Mouse (Mus musculus): ENCODE data around the gene Frmd4a. TPM values are rescaled to one million over a fixed set of nuclear protein-coding genes. Genes with fewer than 3 reads are reported as not detected.

The Frmd4a gene
- polyA plus RNA-seq, 1 experiment from 2014 or later, result 48.1 TPM

- no peak overlapping the region for H3K9ac ChIP-seq (ENCODE audit: low read depth, low read length)
- WGBS, result 89% methylated on average over 3 of the region's 3 CpGs
- no peaks in the 10 kb centered on the region for H3K4me1 ChIP-seq (ENCODE audit: control insufficient read depth, insufficient read depth, low read depth, low read length)
- no peak overlapping the region for H3K4me2 ChIP-seq (ENCODE audit: low read length)
- ATAC-seq, result no peak
- peaks cover 36% of the 10 kb centered on the region for H3K36me3 ChIP-seq (ENCODE audit: control insufficient read depth, insufficient read depth, low read length)
- H3K4me3 ChIP-seq (ENCODE audit: low read length), result no peak overlapping the region
- H3K27me3 ChIP-seq (replicated peaks; ENCODE audit: control insufficient read depth, insufficient read depth, low read length), result no peaks in the 10 kb centered on the region
- H3K27ac ChIP-seq (ENCODE audit: low read depth, low read length), result no peak overlapping the region
- H3K9me3 ChIP-seq (ENCODE audit: control insufficient read depth, low read length), result no peaks in the 10 kb centered on the region
Measured at GRCm38 (mm10) chr2:4638189-4638588, 620.7 kb downstream of the Frmd4a start.

- Histone ChIP-seq H3K9me3 (ENCODE audit: control insufficient read depth, low read length) (no peaks in the 10 kb centered on the region), H3K27me3 (replicated peaks; ENCODE audit: control insufficient read depth, insufficient read depth, low read length) (no peaks in the 10 kb centered on the region), H3K9ac (ENCODE audit: low read depth, low read length) (no peak overlapping the region), H3K4me2 (ENCODE audit: low read length) (no peak overlapping the region), H3K4me3 (ENCODE audit: low read length) (no peak overlapping the region), H3K36me3 (ENCODE audit: control insufficient read depth, insufficient read depth, low read length) (peaks cover 37% of the 10 kb centered on the region), H3K27ac (ENCODE audit: low read depth, low read length) (no peak overlapping the region), H3K4me1 (ENCODE audit: control insufficient read depth, insufficient read depth, low read depth, low read length) (peaks cover 3% of the 10 kb centered on the region)
- no peak for ATAC-seq
- WGBS, result 84% methylated on average over 4 of the region's 4 CpGs
Measured at GRCm38 (mm10) chr2:4645066-4645465, 627.5 kb downstream of the Frmd4a start.

GRCm38 (mm10) chr2:4648094-4648493, 630.6 kb downstream of the Frmd4a start:
- ATAC-seq, result no peak
- H3K36me3 ChIP-seq (ENCODE audit: control insufficient read depth, insufficient read depth, low read length), result peaks cover 25% of the 10 kb centered on the region
- no peak overlapping the region for H3K27ac ChIP-seq (ENCODE audit: low read depth, low read length)
- H3K9me3 ChIP-seq (ENCODE audit: control insufficient read depth, low read length), result no peaks in the 10 kb centered on the region
- peaks cover 14% of the 10 kb centered on the region for H3K4me1 ChIP-seq (ENCODE audit: control insufficient read depth, insufficient read depth, low read depth, low read length)
- H3K9ac ChIP-seq (ENCODE audit: low read depth, low read length), result no peak overlapping the region
- H3K27me3 ChIP-seq (replicated peaks; ENCODE audit: control insufficient read depth, insufficient read depth, low read length), result no peaks in the 10 kb centered on the region
- no peak overlapping the region for H3K4me2 ChIP-seq (ENCODE audit: low read length)
- no peak overlapping the region for H3K4me3 ChIP-seq (ENCODE audit: low read length)
- 69% methylated on average over 4 of the region's 4 CpGs for WGBS

- WGBS, result 95% methylated on average over 2 of the region's 2 CpGs
- Histone ChIP-seq H3K36me3 (ENCODE audit: control insufficient read depth, insufficient read depth, low read length) (peaks cover 18% of the 10 kb centered on the region), H3K27ac (ENCODE audit: low read depth, low read length) (no peak overlapping the region), H3K4me2 (ENCODE audit: low read length) (no peak overlapping the region), H3K4me3 (ENCODE audit: low read length) (no peak overlapping the region), H3K4me1 (ENCODE audit: control insufficient read depth, insufficient read depth, low read depth, low read length) (peaks cover 14% of the 10 kb centered on the region), H3K9ac (ENCODE audit: low read depth, low read length) (no peak overlapping the region), H3K27me3 (replicated peaks; ENCODE audit: control insufficient read depth, insufficient read depth, low read length) (no peaks in the 10 kb centered on the region), H3K9me3 (ENCODE audit: control insufficient read depth, low read length) (no peaks in the 10 kb centered on the region)
- ATAC-seq, result no peak
Measured at GRCm38 (mm10) chr2:4649646-4650045, 632.1 kb downstream of the Frmd4a start.

- WGBS, result 1% methylated on average over 40 of the region's 40 CpGs
- no peaks in the 10 kb centered on the region for H3K27me3 ChIP-seq (replicated peaks; ENCODE audit: control insufficient read depth, insufficient read depth, low read length)
- H3K4me2 ChIP-seq (ENCODE audit: low read length), result peak within 1 kb of the TSS; percentile 89
- peak within 1 kb of the TSS; percentile 70 for H3K9ac ChIP-seq (ENCODE audit: low read depth, low read length)
- peak; percentile 94 for ATAC-seq
- no peaks in the 10 kb centered on the region for H3K9me3 ChIP-seq (ENCODE audit: control insufficient read depth, low read length)
- H3K4me1 ChIP-seq (ENCODE audit: control insufficient read depth, insufficient read depth, low read depth, low read length), result peaks cover 14% of the 10 kb centered on the region
- peak within 1 kb of the TSS; percentile 66 for H3K27ac ChIP-seq (ENCODE audit: low read depth, low read length)
- H3K4me3 ChIP-seq (ENCODE audit: low read length), result peak within 1 kb of the TSS; percentile 62
- peaks cover 8% of the 10 kb centered on the region for H3K36me3 ChIP-seq (ENCODE audit: control insufficient read depth, insufficient read depth, low read length)
Measured at GRCm38 (mm10) chr2:4651500-4652285, 634.2 kb downstream of the Frmd4a start, which contains the start of gene Prpf18. Gene Prpf18 (minus strand): TSS chr2:4652113.

- Histone ChIP-seq H3K27me3 (replicated peaks; ENCODE audit: control insufficient read depth, insufficient read depth, low read length) (no peaks in the 10 kb centered on the region), H3K4me2 (ENCODE audit: low read length) (no peak overlapping the region), H3K9ac (ENCODE audit: low read depth, low read length) (no peak overlapping the region), H3K36me3 (ENCODE audit: control insufficient read depth, insufficient read depth, low read length) (no peaks in the 10 kb centered on the region), H3K9me3 (ENCODE audit: control insufficient read depth, low read length) (no peaks in the 10 kb centered on the region), H3K27ac (ENCODE audit: low read depth, low read length) (no peak overlapping the region), H3K4me3 (ENCODE audit: low read length) (no peak overlapping the region), H3K4me1 (ENCODE audit: control insufficient read depth, insufficient read depth, low read depth, low read length) (no peaks in the 10 kb centered on the region)
- 86% methylated on average over 2 of the region's 2 CpGs for WGBS
- ATAC-seq, result no peak
Measured at GRCm38 (mm10) chr2:4660677-4661076, 643.2 kb downstream of the Frmd4a start.
